Mouse (Mus musculus): ENCODE data around the gene Msrb1.
A peak's percentile ranks its signal among the peaks of the same experiment; 100 is the strongest.

Msrb1 gene

DNA sequence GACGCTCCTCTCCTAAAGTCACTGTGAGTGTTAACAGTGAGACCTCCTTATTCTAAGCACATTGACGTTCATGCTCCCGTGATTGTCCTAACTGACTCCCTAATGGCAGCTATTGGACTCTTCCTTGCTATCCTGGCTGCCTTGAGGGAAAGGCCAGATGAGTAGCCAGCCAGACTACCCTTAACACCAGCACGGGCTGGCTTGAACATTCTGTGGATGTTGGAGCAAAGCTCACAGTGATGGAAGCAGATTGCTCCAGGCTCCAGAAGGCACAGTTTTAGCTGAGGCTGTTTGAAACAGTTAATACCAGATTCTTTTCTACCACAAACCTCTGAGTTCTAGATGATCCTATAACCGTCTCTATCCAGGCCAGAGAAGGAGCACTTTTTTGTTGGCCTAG is 7.5 kb downstream of the Msrb1 start:
- DNase-seq (ENCODE audit: low spot score) = no peak

DNA sequence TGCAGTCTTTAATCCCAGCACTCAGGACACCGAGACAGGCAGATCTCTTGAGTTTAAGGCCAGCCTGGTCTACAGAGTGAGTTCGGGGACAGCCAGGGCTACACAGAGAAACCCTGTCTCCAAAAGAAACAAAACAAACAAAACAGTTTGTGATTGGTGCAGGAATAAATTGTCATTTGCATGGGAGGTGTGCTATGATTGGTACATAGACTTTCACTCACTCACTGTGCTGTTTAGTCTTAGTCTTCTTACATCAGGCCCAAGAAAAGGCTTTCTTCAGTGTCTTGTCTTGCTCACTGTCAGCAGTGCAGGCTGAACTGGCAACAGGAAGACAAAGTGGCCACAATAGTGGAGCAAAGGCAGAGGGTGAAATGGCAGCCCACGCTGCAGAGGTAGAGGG is 7.9 kb downstream of the Msrb1 start:
- DNase-seq (ENCODE audit: low spot score) = no peak

DNA sequence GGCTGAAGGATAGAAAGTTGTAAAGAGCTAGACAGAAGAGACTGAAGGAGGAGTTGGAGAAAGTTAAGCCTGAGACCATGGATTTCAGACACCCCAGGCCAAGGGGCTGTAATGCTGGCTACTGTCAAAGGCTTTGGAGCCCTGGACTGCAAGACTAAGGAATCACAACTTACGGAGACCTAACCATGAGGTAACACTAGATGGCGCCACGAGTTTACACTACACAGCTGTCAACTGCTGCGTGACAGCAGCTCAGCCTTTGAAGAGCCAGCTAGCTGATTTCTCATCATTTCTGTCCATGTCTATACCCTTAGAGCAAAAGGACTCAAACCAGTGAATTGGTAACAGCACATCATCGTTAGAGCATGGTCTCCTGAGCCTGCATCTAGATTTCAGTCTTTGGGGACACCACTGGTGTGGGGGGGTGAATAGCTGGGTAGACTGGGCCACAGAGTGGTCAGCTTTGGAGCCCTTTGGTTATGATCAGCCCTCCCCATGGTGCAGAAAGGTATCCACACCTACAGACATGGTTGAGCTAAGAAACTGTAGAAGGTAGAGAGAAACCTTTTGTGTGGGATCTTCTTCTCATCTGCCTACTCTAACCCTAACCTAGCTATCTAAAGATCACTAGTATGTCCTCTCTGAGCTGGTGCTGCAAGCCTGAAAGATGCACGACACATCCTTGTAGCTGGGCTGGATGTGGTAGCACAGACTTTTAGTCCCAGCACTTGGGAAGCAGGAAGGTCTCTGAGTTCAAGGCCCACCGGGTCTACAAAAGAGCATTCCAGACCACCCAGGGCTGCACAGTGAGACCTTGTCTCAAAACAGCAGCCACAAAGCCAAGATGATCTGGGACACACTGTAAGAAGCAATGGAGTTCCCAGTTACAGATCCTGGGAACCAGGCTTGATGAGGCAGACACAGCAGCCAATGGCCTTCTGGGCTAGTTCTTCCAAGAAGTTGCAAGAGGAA is 9.4 kb downstream of the Msrb1 start:
- peak; percentile 78 for DNase-seq (ENCODE audit: low spot score)

DNA sequence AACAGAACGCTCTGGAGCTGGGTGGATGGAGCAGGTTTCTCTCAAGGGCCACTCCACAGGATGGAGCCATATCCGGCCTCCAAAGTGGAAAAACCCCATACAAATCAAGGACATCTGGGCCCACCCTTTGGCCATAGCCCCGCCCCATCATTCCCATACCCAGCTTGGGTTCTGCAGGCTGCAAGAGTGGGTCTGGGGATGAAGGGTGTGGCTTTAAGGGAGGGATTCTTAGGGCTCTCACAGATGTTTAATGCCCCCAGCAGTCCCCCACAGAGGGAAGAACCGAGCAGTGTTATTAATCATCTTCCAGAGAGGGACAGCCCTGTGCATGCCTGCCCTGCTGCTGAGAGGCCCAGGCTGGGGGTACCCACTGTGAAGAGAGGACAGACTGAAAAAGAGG is 10.5 kb downstream of the Msrb1 start:
- no peak for DNase-seq (ENCODE audit: low spot score)

DNA sequence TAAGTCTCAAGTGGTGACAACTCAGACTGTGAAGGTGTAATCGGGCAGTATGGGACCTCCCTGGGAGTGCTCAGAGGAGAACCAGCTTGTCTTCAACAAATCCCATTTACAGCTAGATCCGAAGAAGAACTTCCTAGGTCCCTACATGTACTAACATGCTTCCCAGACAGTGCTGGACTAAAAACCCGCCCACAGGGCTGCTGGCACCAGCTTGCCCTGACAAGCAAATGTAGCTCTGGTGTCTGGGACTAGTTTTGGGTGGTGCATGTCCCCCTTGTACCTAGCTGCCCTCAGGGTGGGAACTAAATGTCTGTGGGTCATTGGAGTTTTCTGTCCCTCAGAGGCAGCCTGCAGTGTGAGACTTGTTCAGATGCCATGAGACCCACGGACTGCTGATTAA is 15.1 kb downstream of the Msrb1 start:
- DNase-seq (ENCODE audit: low spot score) = no peak

DNA sequence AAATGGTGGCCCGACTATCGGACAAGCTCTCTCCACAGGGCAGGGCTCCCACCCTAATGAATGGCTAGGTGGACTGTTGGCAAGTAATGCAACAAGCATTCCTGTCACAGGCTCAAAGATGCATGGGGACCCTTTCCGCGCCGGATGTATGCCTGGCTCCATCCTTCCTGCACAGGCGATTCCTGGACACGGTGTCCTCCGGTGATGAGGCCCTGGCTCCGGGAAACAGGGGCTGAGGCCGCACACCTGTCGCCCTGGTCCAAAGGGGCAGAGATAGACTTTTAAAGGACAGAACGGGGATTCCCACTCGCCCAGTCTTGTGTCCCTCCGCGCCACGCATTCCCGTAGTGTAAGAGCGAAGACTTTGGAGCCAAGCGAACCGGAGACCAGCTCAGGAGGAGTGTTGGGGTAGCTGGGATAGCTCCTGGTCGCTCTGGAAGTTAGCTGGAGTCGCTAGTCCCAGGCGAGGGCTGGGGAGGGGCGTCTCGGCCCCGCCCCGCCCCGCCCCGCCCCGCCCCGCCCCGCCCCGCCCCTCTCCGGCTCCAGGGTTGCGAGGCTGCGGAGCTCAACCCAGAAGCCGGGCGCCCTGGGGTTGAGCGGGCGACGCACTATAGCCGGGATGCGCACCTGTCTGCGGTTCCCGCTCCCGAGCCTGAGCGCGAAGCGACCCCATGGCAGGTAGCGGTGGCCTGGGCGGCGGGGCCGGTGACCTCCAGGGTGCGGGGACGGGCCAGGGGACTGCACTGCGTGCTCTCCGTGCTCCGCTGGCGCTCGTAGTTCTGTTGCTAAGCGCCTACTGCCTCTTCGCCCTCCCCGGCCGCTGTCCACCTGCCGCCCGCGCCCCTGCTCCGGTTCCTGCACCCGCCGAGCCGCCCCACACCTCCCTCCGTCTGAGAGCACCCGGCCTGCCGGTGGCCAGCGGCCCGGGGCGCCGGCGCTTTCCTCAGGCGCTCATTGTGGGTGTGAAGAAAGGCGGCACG is 16.3 kb downstream of the Msrb1 start, which contains the start of gene Hs3st6:
Gene Hs3st6, plus strand, starts transcription at position 574 of the 980 bp plus-strand sequence.
- DNase-seq (ENCODE audit: low spot score) = no peak

DNA sequence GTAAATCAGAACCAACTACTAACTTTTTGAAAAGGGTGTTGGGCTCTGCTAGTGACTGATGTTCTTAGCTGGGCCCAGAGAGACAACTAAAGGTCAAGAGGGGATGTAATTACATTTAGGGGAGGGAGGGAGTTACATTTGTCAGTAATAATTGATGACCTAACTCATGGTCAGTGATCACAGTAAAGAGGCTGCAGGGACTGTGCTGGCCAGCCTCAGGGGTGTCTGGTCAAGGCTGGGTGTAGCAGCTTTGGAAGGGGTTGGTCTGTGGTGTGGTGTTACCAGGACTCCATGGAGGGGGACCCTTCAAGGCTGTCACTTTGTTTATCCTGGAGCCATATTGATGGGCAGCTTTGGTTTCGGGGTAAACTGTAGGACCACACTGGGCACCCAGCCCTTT is 21.0 kb downstream of the Msrb1 start:
- DNase-seq (ENCODE audit: low spot score) = no peak

DNA sequence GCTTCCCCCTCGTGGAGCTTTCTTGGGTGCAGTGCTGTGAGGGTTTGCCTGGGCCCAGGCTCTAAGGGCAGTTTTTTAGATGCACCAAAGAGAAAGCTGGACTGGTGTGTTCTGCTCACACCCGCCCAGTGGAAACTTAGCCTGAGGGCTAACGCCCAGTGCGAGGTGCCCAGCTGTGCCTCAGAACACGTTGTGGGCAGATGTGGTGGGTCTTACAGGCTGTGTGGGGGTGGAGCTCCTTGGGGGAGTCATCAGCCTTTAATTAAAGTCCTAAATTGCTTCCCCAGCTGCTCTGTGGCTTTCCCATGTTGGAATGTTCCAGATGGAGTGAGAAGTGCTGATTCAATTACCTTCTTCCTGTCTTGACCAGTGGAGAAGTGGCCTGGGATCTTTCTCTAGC is 24.7 kb downstream of the Msrb1 start:
- no peak for DNase-seq (ENCODE audit: low spot score)

DNA sequence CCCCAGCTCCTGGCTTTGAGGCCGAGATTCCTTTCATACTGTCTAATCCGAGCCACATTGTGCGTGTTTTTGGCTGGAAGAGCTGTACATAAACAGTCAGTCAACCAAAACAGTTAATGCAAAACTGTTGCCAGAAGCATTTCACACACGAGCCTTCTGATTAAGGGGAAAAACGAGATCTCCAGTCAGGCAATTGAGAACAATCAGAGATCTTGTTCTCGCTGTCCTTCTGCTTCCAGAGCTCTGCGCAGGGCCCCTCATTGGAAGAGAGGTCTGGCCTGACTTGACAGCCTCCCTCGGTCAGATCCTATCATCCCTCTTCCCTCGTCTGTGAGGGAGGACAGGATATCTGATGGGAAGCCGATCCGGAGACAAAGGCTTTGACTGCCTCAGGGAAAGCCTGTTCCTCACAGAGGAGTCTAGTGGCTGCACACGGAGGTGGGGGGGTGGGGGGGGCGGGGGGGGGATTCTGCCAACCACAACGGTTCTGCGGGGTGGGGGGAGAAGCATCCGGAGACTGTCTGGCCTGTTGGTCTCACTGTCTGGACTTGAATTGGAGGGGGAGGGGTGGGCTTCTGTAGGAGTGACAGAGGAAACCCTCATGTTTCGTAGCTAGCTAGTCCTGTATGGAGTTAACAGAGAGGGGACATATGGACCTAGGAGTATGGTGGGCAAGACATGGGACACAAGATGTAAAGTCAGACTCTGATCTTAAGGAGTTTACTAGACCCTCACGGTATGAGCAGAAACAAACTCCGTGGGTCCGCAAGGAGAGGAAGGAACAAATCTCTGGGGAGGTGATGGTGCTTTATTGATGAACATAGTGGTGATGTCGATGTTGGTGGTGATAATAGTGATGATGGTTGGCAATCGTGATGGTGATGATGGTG is 28.8 kb downstream of the Msrb1 start:
- DNase-seq (ENCODE audit: low spot score) = no peak

DNA sequence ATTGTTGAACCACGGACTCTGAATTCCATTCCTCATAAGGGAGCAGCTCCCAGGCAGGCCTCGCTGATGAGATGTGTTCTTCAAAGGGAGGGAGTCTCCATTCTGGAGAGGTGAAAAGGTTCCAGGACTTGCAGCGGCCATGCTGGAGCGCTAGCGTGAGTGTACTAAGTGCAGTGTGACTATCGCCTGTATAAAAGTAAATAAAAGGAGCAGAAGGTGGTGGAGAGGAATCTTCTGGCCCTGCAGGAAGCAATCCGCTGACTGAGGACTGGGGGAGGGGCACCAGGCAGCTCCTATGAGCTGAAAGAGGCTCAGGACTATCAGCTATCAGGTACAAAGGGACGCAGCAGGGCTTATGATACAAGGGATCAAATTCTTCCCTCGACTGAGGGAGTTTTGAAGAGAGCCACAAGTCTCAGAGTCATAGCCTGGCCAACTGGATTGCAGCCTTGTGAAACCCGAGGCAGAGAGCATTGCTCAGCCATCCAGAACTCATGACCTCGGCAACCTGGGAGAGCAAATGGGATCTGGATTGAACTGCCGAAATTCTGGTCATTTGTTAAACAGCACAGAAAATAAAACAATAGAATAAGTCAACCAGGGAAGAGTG is 29.9 kb downstream of the Msrb1 start:
- DNase-seq (ENCODE audit: low spot score) = no peak

DNA sequence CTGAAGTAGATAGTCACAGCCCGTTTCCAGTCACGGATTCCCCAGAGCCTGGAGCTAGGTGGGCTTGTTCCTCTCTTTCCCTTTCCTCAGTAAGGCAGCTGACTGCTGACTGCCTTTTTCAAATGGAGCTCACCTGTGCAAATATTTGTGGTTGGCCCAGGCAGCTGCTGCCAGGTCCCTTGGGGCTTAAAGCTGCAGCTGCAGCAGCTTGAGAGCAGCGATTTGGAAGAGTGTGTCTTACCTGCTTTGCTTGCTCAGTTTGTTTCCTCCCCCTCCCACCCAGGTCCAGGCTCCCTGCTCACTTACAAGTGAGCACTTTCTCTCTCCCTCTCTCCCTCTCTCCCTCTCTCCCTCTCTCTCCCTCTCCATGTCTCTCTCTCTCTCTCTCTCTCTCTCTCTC is 32.7 kb downstream of the Msrb1 start:
- DNase-seq (ENCODE audit: low spot score) = no peak

DNA sequence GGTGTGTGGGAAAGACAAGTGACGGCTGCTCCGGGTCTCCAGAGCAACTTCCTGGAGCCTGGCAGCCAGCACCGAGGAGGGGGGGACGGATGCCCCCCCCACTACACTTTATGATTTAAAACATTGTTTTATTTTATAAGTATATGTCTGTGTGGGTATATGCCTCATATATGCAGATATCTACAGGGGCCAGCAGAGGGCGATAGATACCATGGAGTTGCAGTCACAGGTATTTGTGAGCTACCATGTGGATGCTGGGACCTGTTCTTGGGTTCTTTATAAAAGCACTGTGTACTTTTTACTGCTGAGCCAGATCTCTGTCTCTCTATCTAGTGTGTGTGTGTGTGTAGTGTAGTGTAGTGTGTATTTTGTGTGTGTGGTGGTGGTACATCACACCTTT is 36.8 kb downstream of the Msrb1 start:
- no peak for DNase-seq (ENCODE audit: low spot score)

DNA sequence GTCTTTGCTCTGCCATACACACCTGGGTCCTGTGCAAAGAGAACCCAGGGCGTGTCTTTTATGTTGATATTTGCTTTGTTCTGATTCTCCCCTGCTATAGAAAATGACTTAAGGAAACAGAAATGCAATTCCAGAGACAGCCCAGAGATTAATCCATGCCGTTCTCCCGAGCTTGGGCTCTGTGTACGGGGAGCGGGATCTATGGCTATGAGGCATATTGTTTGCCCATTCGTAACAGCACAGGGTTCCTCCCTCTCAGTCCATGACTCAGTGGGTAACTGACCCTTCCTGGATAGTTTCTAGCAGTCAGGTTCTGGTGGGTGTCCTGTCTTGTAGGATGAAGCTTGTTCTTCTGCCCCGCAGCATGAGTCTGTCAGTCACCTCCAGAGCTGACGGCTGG is 38.7 kb downstream of the Msrb1 start:
- no peak for DNase-seq (ENCODE audit: low spot score)

DNA sequence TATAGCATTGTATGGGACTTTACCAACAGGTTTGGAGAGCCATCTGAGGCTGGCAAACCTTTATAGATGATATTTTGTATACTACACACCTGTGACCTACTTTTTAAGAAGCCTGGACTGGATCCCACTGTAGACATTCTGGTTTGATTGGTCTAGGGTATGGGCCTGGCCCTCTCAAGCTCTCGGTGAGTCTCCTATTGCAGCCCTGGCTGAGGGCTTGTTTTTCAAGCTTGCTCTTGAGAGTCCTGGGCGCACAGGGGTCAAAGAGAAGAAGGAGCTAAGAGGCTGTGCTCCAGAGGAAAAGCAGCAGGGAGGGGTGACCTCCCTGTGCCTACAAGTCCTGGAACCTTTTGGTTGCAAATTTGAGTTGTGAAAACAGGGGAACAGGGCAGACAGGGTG is 40.6 kb downstream of the Msrb1 start:
- DNase-seq (ENCODE audit: low spot score) = no peak

DNA sequence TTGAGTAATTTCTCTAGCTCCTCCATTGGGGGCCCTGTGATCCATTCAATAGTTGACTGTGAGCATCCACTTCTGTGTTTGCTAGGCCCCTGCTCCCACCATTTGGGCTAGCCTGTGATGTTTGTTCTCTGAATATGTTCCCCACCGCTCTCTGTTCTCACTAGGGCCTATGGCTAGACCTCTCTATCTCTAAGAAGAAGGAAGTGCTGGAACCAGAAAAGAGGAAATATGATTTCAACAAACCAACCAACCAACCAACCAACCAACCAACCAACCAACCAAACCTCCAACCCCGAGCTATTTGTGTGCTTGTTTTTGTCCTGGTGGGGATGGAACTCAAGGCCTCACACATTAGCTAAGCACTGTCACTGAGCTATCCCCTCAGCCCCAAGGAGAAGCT is 44.4 kb downstream of the Msrb1 start:
- no peak for DNase-seq (ENCODE audit: low spot score)

DNA sequence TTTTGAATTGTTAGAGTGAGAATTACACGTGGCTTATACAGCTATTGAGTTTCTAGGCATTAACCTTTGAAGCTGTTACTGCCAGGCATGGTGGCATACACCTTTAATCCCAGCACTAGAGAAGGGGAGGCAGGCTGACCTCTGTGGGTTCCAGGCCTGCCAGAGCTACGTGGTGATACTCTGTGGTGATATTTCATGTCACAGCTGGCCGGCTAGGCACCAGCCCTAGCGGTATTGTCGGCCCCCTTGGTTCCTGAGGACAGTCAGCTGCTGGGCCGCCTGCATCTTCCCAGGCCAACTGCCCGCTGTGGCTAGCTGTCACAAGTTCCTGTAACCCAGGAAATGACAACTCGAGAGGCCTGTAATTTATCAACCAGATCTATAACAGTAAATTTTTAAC is 55.7 kb downstream of the Msrb1 start:
- no peak for DNase-seq (ENCODE audit: low spot score)

All from left cerebral cortex, adult 11 months (tissue).